Mouse (Mus musculus) bone marrow macrophage, adult 2 months (primary cell): ENCODE results near the gene Tmem178b. TPM values are rescaled to one million over a fixed set of nuclear protein-coding genes. Genes with fewer than 3 reads are reported as not detected.

Experiments
- H3K27ac ChIP-seq: 2 replicates; pipeline ENCODE4 v1.5.1; 2012; ENCODE audit warnings: low read depth, low read length; ENCODE audit not compliant: insufficient read depth
- H3K4me1 ChIP-seq: 2 replicates; pipeline ENCODE4 v1.6.1; 2012; ENCODE audit warnings: low read length; ENCODE audit not compliant: control insufficient read depth, insufficient read depth
- H3K4me3 ChIP-seq: 2 replicates; pipeline ENCODE4 v1.5.1; 2012; ENCODE audit warnings: mild to moderate bottlenecking, low read length, moderate library complexity; ENCODE audit not compliant: insufficient read depth
- CTCF ChIP-seq: IDR thresholded peaks from 2 replicates; pipeline ENCODE4 v1.5.1; 2012; ENCODE audit warnings: low read depth, mild to moderate bottlenecking, low read length, moderate library complexity
- POLR2A ChIP-seq: IDR thresholded peaks from 2 replicates; pipeline ENCODE4 v1.6.1; 2012; ENCODE audit warnings: mild to moderate bottlenecking, low read depth, low read length, borderline replicate concordance
- polyA plus RNA-seq: library from polyadenylated mRNA; stranded (reverse); fragments of >200 nt; gene quantifications from 2 replicates; pipeline ENCODE4 v1.2.4, GENCODE M21; 2012; ENCODE audit not compliant: missing spikeins, insufficient read depth, insufficient read length

Tmem178b gene
- polyA plus RNA-seq, 1 experiment: not detected

- TF ChIP-seq CTCF: no peak
- TF ChIP-seq POLR2A: no peak
- H3K4me1 ChIP-seq: no peaks in the 10 kb centered on the region
These were observed 364.0 kb downstream of the Tmem178b start for GRCm38 (mm10) chr6:40236841-40237765.

GRCm38 (mm10) chr6:40238857-40239256, 365.8 kb downstream of the Tmem178b start:
- H3K4me3 ChIP-seq: no peak overlapping the region
- no peaks in the 10 kb centered on the region for H3K4me1 ChIP-seq
- no peak overlapping the region for H3K27ac ChIP-seq
- TF ChIP-seq CTCF: no peak
- TF ChIP-seq POLR2A: no peak

More at GRCm38 (mm10) chr6:40236841-40237765, 364.0 kb downstream of the Tmem178b start:
- no peak overlapping the region for H3K4me3 ChIP-seq
- H3K27ac ChIP-seq: no peak overlapping the region

GRCm38 (mm10) chr6:40240671-40241070, 367.6 kb downstream of the Tmem178b start:
- Histone ChIP-seq H3K4me3 (no peak overlapping the region), H3K27ac (no peak overlapping the region), H3K4me1 (no peaks in the 10 kb centered on the region)
- TF ChIP-seq POLR2A (no peak), CTCF (no peak)

DNA sequence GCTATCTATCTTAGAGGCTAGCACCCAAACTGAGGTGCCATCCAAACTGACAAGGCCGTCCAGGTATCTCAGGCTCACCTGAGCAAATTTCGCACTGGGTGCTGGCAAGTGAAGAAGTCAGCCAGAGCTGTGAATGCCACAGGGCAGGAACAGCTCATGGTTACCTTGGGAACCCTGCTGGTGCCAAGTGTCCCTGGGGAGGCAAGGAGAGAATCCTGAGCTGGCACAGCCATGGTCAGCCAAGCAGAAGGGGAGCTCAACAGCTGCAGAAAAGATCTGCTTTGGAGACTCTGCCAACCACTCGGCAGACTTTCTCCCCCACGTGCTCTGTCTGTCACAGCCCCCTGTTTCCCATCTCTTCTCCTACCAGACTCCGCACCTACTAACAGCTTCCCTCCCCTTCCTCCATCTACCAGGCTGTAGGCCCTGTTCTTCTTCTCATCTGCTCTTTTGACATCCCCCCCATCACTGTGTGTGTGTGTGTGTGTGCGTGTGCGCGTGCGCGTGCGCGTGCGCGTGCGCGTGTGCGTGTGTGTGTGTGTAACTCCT, 374.4 kb downstream of the Tmem178b start:
- no peaks in the 10 kb centered on the region for H3K4me1 ChIP-seq
- H3K4me3 ChIP-seq: no peak overlapping the region
- no peak overlapping the region for H3K27ac ChIP-seq
- no peak for TF ChIP-seq POLR2A
- TF ChIP-seq CTCF: no peak

- Histone ChIP-seq H3K4me1 (no peaks in the 10 kb centered on the region), H3K4me3 (no peak overlapping the region), H3K27ac (no peak overlapping the region)
- TF ChIP-seq POLR2A (no peak), CTCF (no peak)
These were observed 376.9 kb downstream of the Tmem178b start for GRCm38 (mm10) chr6:40249939-40250338.

GRCm38 (mm10) chr6:40263687-40264086, 390.6 kb downstream of the Tmem178b start:
- Histone ChIP-seq H3K4me3 (no peak overlapping the region), H3K27ac (no peak overlapping the region), H3K4me1 (no peaks in the 10 kb centered on the region)
- TF ChIP-seq POLR2A: no peak
- TF ChIP-seq CTCF: no peak

DNA sequence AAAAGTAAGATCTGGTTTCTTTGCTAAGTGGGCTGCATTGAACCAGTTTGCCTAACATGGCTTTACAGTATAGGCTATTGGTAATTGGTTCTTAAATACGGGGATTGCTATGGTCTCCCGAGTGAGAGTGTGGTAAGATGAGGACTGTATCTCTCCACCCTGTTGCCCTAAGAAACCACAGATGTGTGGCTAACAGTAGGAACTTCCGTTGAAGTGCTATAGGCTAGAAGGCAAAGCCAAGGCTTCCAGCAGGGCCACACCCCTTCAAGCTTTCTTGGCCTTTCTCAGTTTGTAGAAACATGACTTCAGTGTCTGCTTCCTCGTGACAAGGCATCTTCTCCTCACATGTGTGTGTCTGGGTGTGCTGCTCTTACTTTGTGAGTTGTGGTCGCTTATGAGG, 427.6 kb downstream of the Tmem178b start:
- H3K4me3 ChIP-seq: no peak overlapping the region
- no peak overlapping the region for H3K27ac ChIP-seq
- TF ChIP-seq POLR2A (no peak), CTCF (no peak)
- H3K4me1 ChIP-seq: no peaks in the 10 kb centered on the region

GRCm38 (mm10) chr6:40303379-40303778, 430.3 kb downstream of the Tmem178b start:
- TF ChIP-seq POLR2A: no peak
- no peak for TF ChIP-seq CTCF
- Histone ChIP-seq H3K4me1 (no peaks in the 10 kb centered on the region), H3K4me3 (no peak overlapping the region), H3K27ac (no peak overlapping the region)

Other genes starting within 250 kb of the Tmem178b start
- 12.2 and 14.9 TPM in 2 replicates for gene Braf, start 147.8 kb upstream of the Tmem178b start, polyA plus RNA-seq
- 94.8 and 111 TPM in 2 replicates for gene Mrps33, start 62.3 kb upstream of the Tmem178b start, polyA plus RNA-seq